Mouse (Mus musculus) granulocyte monocyte progenitor cell, adult 5-6 weeks (primary cell): ENCODE data around the gene Cga. TPM values are rescaled to one million over a fixed set of nuclear protein-coding genes. Genes with fewer than 3 reads are reported as not detected.
A peak's percentile ranks its signal among the peaks of the same experiment; 100 is the strongest.
"Not testable (repeated sequence)": the region's sequence is repeated elsewhere in the genome, so short reads cannot be mapped to it uniquely, and the experiment has no call there.

Experiments
- ATAC-seq: replicated peaks from 2 replicates; pipeline ENCODE4 v1.8.0; 2016; ENCODE audit warnings: mild to moderate bottlenecking, moderate TSS enrichment, inconsistent platforms; ENCODE audit not compliant: poor library complexity, severe bottlenecking
- total RNA-seq, 2 experiments: library from RNA; stranded (forward) in 1 of 2; stranded (reverse) in 1 of 2; fragments of 200-712, 200-1000 nt in 1 of 2; fragments of >200 nt in 1 of 2; fragmentation: Nextera tagmentation in 1 of 2; gene quantifications; 2 replicates each; pipeline ENCODE4 v1.2.3; 2014 to 2017

Gene Cga
- total RNA-seq, 2 experiments from 2014 or later, result not detected

GRCm38 (mm10) chr4:34889101-34889811, 4.3 kb upstream of the Cga start:
- no peak for ATAC-seq

- ATAC-seq, result no peak
Observed at GRCm38 (mm10) chr4:34889812-34890185, 3.8 kb upstream of the Cga start.

GRCm38 (mm10) chr4:34898497-34898896, 4.9 kb downstream of the Cga start:
- ATAC-seq, result no peak

- no peak for ATAC-seq
Observed at GRCm38 (mm10) chr4:34899322-34899721, 5.7 kb downstream of the Cga start.

- no peak for ATAC-seq
Observed at GRCm38 (mm10) chr4:34900155-34900554, 6.6 kb downstream of the Cga start.

GRCm38 (mm10) chr4:34901166-34901565, 7.6 kb downstream of the Cga start:
- ATAC-seq, result no peak

GRCm38 (mm10) chr4:34901582-34901981, 8.0 kb downstream of the Cga start:
- not testable (repeated sequence) for ATAC-seq

- ATAC-seq, result peak; percentile 59
Observed at GRCm38 (mm10) chr4:34905396-34905795, 11.8 kb downstream of the Cga start.

- ATAC-seq, result no peak
Observed at GRCm38 (mm10) chr4:34906151-34906550, 12.6 kb downstream of the Cga start.

GRCm38 (mm10) chr4:34907026-34907425, 13.4 kb downstream of the Cga start:
- ATAC-seq, result no peak

GRCm38 (mm10) chr4:34908127-34908526, 14.5 kb downstream of the Cga start:
- no peak for ATAC-seq

- ATAC-seq, result no peak
Observed at GRCm38 (mm10) chr4:34911401-34911800, 17.8 kb downstream of the Cga start.

- ATAC-seq, result no peak
Observed at GRCm38 (mm10) chr4:34912171-34912570, 18.6 kb downstream of the Cga start.

GRCm38 (mm10) chr4:34917400-34917799, 23.8 kb downstream of the Cga start:
- no peak for ATAC-seq

GRCm38 (mm10) chr4:34922177-34922870, 28.7 kb downstream of the Cga start:
- ATAC-seq, result peak; percentile 91

- not testable (repeated sequence) for ATAC-seq
Observed at GRCm38 (mm10) chr4:34928386-34928785, 34.8 kb downstream of the Cga start.

GRCm38 (mm10) chr4:34941046-34941445, 47.5 kb downstream of the Cga start:
- ATAC-seq, result no peak

- ATAC-seq, result no peak
Observed at GRCm38 (mm10) chr4:34947181-34947580, 53.6 kb downstream of the Cga start.

GRCm38 (mm10) chr4:34953716-34954115, 60.1 kb downstream of the Cga start:
- ATAC-seq, result no peak
